Mouse (Mus musculus) G1E (cell line): ENCODE data around the gene Churc1. TPM values are rescaled to one million over a fixed set of nuclear protein-coding genes. Genes with fewer than 3 reads are reported as not detected.

Experiments
- ATAC-seq: 2 replicates; pipeline ENCODE4 v1.8.0; 2016; ENCODE audit warnings: mild to moderate bottlenecking; ENCODE audit not compliant: insufficient number of reproducible peaks, poor library complexity, low FRiP score, severe bottlenecking; ENCODE audit errors: extremely low read depth
- DNase-seq: peaks from one replicate; pipeline ENCODE4 v3.0.0; 2012; ENCODE audit warnings: low spot score
- H3K27me3 ChIP-seq: 2 replicates; pipeline ENCODE4 v1.6.1; 2012; ENCODE audit warnings: mild to moderate bottlenecking, low read length, inconsistent platforms; ENCODE audit not compliant: insufficient read depth
- H3K36me3 ChIP-seq: replicated peaks from 2 replicates; pipeline ENCODE3; 2012; ENCODE audit warnings: mild to moderate bottlenecking, inconsistent platforms
- H3K4me1 ChIP-seq: 2 replicates; pipeline ENCODE4 v1.6.1; 2012; ENCODE audit warnings: low read depth, low read length, inconsistent platforms, mixed read lengths; ENCODE audit not compliant: insufficient read depth
- H3K4me3 ChIP-seq: 2 replicates; pipeline ENCODE4 v1.5.1; 2012; ENCODE audit warnings: low read depth, mild to moderate bottlenecking, inconsistent platforms, low read length, moderate library complexity, mixed read lengths
- H3K9me3 ChIP-seq: replicated peaks from 2 replicates; pipeline ENCODE4 v1.6.1; 2012; ENCODE audit warnings: inconsistent platforms
- CTCF ChIP-seq: IDR thresholded peaks from 2 replicates; pipeline ENCODE4 v1.5.1; 2012; ENCODE audit warnings: low read depth, low read length, inconsistent platforms, mixed read lengths
- GATA1 ChIP-seq: IDR thresholded peaks from 2 replicates; pipeline ENCODE4 v1.6.1; 2012; ENCODE audit warnings: borderline replicate concordance, low read length, inconsistent platforms, mixed read lengths
- GATA2 ChIP-seq: IDR thresholded peaks from 2 replicates; pipeline ENCODE4 v1.6.1; 2012; ENCODE audit warnings: low read depth, low read length, inconsistent platforms, borderline replicate concordance
- POLR2AphosphoS5 ChIP-seq: IDR thresholded peaks from 2 replicates; pipeline ENCODE4 v1.6.1; 2012; ENCODE audit warnings: low read depth, low read length, inconsistent platforms; ENCODE audit not compliant: insufficient replicate concordance
- TAL1 ChIP-seq: conservative IDR thresholded peaks from 2 replicates; pipeline ENCODE4 v1.6.1; 2012; ENCODE audit warnings: low read depth, low read length, inconsistent platforms, mixed read lengths
- polyA plus RNA-seq: library from polyadenylated mRNA; stranded (reverse); fragments of >175 nt; gene quantifications from 2 replicates; pipeline ENCODE4 v1.2.3, GENCODE M21; 2012
- total RNA-seq, 2 experiments: library from RNA; stranded (forward) in 1 of 2; stranded (reverse) in 1 of 2; fragments of 200-1000 nt in 1 of 2; fragments of >200 nt in 1 of 2; fragmentation: Nextera tagmentation in 1 of 2; gene quantifications; 2 replicates each; pipeline ENCODE4 v1.2.3; 2014 to 2017

Churc1 gene
- total and polyA plus RNA-seq, 3 experiments = 8.0 to 123 (median 46.1) TPM

DNA sequence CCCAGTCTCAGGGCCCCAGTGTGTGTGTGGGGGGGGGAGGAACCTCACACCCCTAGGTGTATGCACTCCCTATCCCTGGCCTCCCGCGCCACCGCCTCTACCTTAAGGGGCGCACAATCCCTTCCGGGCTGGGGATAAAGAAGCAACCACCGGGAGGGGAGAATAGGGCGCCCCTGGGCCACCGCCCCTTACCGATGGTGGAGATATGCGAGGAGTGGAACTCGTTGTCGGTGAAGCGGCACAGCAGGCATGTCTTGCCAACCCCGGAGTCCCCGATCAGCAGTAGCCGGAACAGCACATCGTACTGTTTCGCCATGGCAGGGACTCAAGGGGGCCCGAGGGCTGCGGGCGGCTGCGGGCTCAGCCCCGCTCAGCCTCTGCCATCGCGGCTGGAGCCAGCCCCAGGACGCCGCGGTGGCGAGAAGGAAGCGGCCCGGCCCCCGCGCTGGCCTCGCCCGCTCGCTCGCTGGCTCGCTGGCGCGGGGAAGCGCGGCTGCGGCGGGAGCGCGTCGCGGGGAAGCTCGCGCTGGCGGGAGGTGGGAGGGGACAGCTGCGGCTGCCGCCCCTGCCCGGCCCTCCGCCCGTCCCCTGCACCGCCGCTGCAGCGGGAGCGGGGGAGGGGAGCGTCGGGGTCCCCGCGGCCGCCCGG, 56.8 kb downstream of the Churc1 start:
- H3K9me3 ChIP-seq = peaks cover 10% of the 10 kb centered on the region
- TF ChIP-seq GATA2 (no peak), GATA1 (no peak), TAL1 (no peak), POLR2AphosphoS5 (no peak), CTCF (no peak)
- ATAC-seq (no peak), DNase-seq (no peak)
- H3K27me3 ChIP-seq = peaks cover 89% of the 10 kb centered on the region
- no peaks in the 10 kb centered on the region for H3K36me3 ChIP-seq
- H3K4me3 ChIP-seq = no peak overlapping the region; the same call in 1 of the 2 replicates
- H3K4me1 ChIP-seq = no peaks in the 10 kb centered on the region

DNA sequence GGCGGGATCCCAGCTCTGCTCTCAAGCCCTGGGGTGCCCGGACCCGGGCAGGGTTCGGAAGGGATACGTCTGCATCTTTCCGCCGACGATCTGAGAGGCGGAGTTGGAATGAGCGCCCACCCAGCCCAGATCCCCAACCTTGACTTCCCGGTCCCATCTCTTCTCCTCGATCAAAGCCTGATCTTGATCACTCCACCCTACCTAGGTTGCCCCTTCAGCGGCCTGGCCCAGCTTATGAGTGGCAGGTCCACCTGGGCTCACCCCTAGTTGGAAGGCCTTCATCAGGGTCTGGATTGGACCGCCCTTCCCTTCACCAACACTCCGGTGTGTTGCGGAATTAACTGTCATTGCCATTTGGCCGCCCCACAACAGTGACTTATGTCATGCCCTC, 57.3 kb downstream of the Churc1 start, which contains the start of gene Rab15:
Rab15 (minus strand) TSS at position 258 of the 391 bp plus-strand sequence.
- H3K27me3 ChIP-seq = peaks cover 89% of the 10 kb centered on the region
- H3K4me3 ChIP-seq = no peak within 1 kb of the TSS; the same call in 1 of the 2 replicates
- DNase-seq (no peak), ATAC-seq (no peak)
- no peak for TF ChIP-seq TAL1
- H3K36me3 ChIP-seq = no peaks in the 10 kb centered on the region
- H3K4me1 ChIP-seq = no peaks in the 10 kb centered on the region
- peaks cover 10% of the 10 kb centered on the region for H3K9me3 ChIP-seq

DNA sequence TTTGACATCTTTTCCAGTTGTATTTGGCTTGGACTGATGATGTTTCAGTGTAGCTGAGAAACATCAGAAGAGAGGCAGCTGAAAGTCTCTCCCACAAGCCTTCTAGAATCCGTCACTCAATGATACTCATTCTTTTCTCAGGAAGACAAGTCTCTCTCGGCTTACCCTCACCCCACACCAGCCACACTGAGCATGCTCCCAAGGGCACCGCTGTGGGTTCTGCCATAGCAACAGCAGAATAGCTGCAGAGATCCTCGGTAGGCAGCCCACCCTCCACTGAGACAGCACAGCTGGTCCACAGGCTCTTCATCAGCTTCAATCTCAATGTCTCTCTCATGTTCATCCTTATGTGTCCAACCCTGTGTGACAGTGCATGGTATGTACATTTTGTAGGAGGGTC, 59.9 kb downstream of the Churc1 start:
- H3K9me3 ChIP-seq = peaks cover 10% of the 10 kb centered on the region
- no peak for ATAC-seq
- no peak overlapping the region for H3K4me3 ChIP-seq
- no peaks in the 10 kb centered on the region for H3K4me1 ChIP-seq
- H3K27me3 ChIP-seq = peaks cover 65% of the 10 kb centered on the region
- no peak for TF ChIP-seq GATA2
- TF ChIP-seq TAL1 = no peak
- no peaks in the 10 kb centered on the region for H3K36me3 ChIP-seq
- DNase-seq = no peak

DNA sequence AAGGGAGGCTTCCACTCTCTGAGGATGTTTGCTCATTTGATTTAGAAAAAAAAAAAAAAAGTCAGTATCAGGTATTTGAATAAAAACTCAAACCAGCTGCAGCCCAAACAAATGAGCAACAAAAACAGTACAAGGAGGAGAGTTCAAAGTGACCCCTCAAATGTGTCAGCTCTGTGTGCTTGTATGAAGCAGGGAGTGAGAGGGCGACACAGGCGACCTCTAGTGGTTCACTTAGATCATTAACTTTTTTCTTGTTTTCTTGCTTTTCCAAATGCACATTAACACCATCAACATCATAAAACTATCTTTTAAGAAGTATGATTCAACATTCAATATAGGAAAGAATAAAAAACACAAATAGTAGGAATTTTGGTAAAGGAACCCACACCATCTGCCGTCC, 67.4 kb downstream of the Churc1 start:
- Histone ChIP-seq H3K36me3 (no peaks in the 10 kb centered on the region), H3K27me3 (peaks cover 23% of the 10 kb centered on the region), H3K9me3 (no peaks in the 10 kb centered on the region), H3K4me3 (no peak overlapping the region), H3K4me1 (peaks cover 6% of the 10 kb centered on the region)
- TF ChIP-seq TAL1 (no peak), GATA1 (no peak), CTCF (peak; percentile 75), GATA2 (no peak), POLR2AphosphoS5 (no peak)
- DNase-seq = peak; percentile 67
- no peak for ATAC-seq

Other genes starting within 250 kb of the Churc1 start
- 12.4 and 12.6 TPM in 2 replicates for gene Plekhg3, start 234.6 kb upstream of the Churc1 start, total RNA-seq (2014; fragmentation: Nextera tagmentation)
- gene Plekhg3, start 234.6 kb upstream of the Churc1 start, total RNA-seq (2017) = 16.7 and 17.8 TPM in 2 replicates
- 10.1 and 12.5 TPM in 2 replicates for gene Plekhg3, start 234.6 kb upstream of the Churc1 start, polyA plus RNA-seq
- 151 and 231 TPM in 2 replicates for gene Sptb, start 55.0 kb upstream of the Churc1 start, total RNA-seq (2014; fragmentation: Nextera tagmentation)
- 64.1 and 78.7 TPM in 2 replicates for gene Sptb, start 55.0 kb upstream of the Churc1 start, total RNA-seq (2017)
- gene Sptb, start 55.0 kb upstream of the Churc1 start, polyA plus RNA-seq = 158 and 169 TPM in 2 replicates
- 47.0 and 79.8 TPM in 2 replicates for gene Fntb, start 51 bp downstream of the Churc1 start, total RNA-seq (2014; fragmentation: Nextera tagmentation)
- gene Fntb, start 51 bp downstream of the Churc1 start, total RNA-seq (2017) = 10.4 and 12.2 TPM in 2 replicates
- 29.3 and 30.1 TPM in 2 replicates for gene Fntb, start 51 bp downstream of the Churc1 start, polyA plus RNA-seq
- gene Gpx2, start 30.0 kb downstream of the Churc1 start, total RNA-seq (2014; fragmentation: Nextera tagmentation) = not detected in 2 replicates
- 0.12 and 0.22 TPM in 2 replicates for gene Gpx2, start 30.0 kb downstream of the Churc1 start, total RNA-seq (2017)
- gene Gpx2, start 30.0 kb downstream of the Churc1 start, polyA plus RNA-seq = not detected in 2 replicates
- gene Rab15, start 57.4 kb downstream of the Churc1 start, total RNA-seq (2014; fragmentation: Nextera tagmentation) = not detected in 2 replicates
- 0.17 and 0.44 TPM in 2 replicates for gene Rab15, start 57.4 kb downstream of the Churc1 start, total RNA-seq (2017)
- gene Rab15, start 57.4 kb downstream of the Churc1 start, polyA plus RNA-seq = not detected in 2 replicates
- 252 and 272 TPM in 2 replicates for gene Max, start 196.7 kb downstream of the Churc1 start, total RNA-seq (2014; fragmentation: Nextera tagmentation)
- gene Max, start 196.7 kb downstream of the Churc1 start, total RNA-seq (2017) = 128 and 136 TPM in 2 replicates
- gene Max, start 196.7 kb downstream of the Churc1 start, polyA plus RNA-seq = 129 and 144 TPM in 2 replicates